Mouse (Mus musculus): ENCODE measurements at regions not wholly inside any gene's neighbourhood (a gene's known extent, or its start where the extent isn't known, plus 50 kb on each side); places are given as distances from the start of the nearest gene placed in this dataset.
A peak's percentile ranks its signal among the peaks of the same experiment; 100 is the strongest.

GRCm38 (mm10) chr9:118387631-118388030, 90.4 kb upstream of the Eomes start:
- WGBS, result 27% methylated on average over 8 of the region's 8 CpGs
- no peak for DNase-seq (ENCODE audit: low spot score)
- Histone ChIP-seq H3K4me1 (ENCODE audit: control insufficient read depth, insufficient read depth, low read length) (no peaks in the 10 kb centered on the region), H3K9ac (ENCODE audit: low read length) (no peak overlapping the region), H3K9me3 (ENCODE audit: control insufficient read depth, low read length) (no peaks in the 10 kb centered on the region), H3K4me2 (ENCODE audit: low read depth, severe bottlenecking) (no peak overlapping the region), H3K27ac (replicated peaks; ENCODE audit: low read depth, low read length) (no peak overlapping the region), H3K36me3 (ENCODE audit: control insufficient read depth, insufficient read depth, low read length) (no peaks in the 10 kb centered on the region), H3K4me3 (ENCODE audit: low read depth, low read length) (no peak overlapping the region), H3K27me3 (ENCODE audit: control insufficient read depth, insufficient read depth, low read length) (peaks cover 18% of the 10 kb centered on the region)
- ATAC-seq (ENCODE audit: insufficient number of reproducible peaks, low FRiP score, low TSS enrichment, low read depth), result no peak

GRCm38 (mm10) chr9:118389481-118390334, 88.3 kb upstream of the Eomes start:
- no peak for ATAC-seq (ENCODE audit: insufficient number of reproducible peaks, low FRiP score, low TSS enrichment, low read depth)
- 3% methylated on average over 27 of the region's 27 CpGs for WGBS

GRCm38 (mm10) chr9:118390679-118391078, 87.3 kb upstream of the Eomes start:
- H3K4me1 ChIP-seq (ENCODE audit: control insufficient read depth, insufficient read depth, low read length), result no peaks in the 10 kb centered on the region
- no peak overlapping the region for H3K4me3 ChIP-seq (ENCODE audit: low read depth, low read length)
- H3K36me3 ChIP-seq (ENCODE audit: control insufficient read depth, insufficient read depth, low read length), result no peaks in the 10 kb centered on the region
- 42% methylated on average over 3 of the region's 3 CpGs for WGBS
- ATAC-seq (ENCODE audit: insufficient number of reproducible peaks, low FRiP score, low TSS enrichment, low read depth), result no peak
- peaks cover 18% of the 10 kb centered on the region for H3K27me3 ChIP-seq (ENCODE audit: control insufficient read depth, insufficient read depth, low read length)
- no peak overlapping the region for H3K9ac ChIP-seq (ENCODE audit: low read length)
- no peak overlapping the region for H3K4me2 ChIP-seq (ENCODE audit: low read depth, severe bottlenecking)
- no peak overlapping the region for H3K27ac ChIP-seq (replicated peaks; ENCODE audit: low read depth, low read length)
- no peaks in the 10 kb centered on the region for H3K9me3 ChIP-seq (ENCODE audit: control insufficient read depth, low read length)
- no peak for DNase-seq (ENCODE audit: low spot score)

More at GRCm38 (mm10) chr9:118389481-118390334, 88.3 kb upstream of the Eomes start:
- peak overlapping the region; percentile 36; the same call in 1 of the 2 replicates for H3K4me2 ChIP-seq (ENCODE audit: low read depth, severe bottlenecking)
- DNase-seq (ENCODE audit: low spot score), result peak; percentile 44
- no peaks in the 10 kb centered on the region for H3K36me3 ChIP-seq (ENCODE audit: control insufficient read depth, insufficient read depth, low read length)
- no peaks in the 10 kb centered on the region for H3K9me3 ChIP-seq (ENCODE audit: control insufficient read depth, low read length)
- H3K9ac ChIP-seq (ENCODE audit: low read length), result no peak overlapping the region
- H3K27ac ChIP-seq (replicated peaks; ENCODE audit: low read depth, low read length), result no peak overlapping the region
- no peak overlapping the region for H3K4me3 ChIP-seq (ENCODE audit: low read depth, low read length)
- H3K27me3 ChIP-seq (ENCODE audit: control insufficient read depth, insufficient read depth, low read length), result peaks cover 18% of the 10 kb centered on the region
- no peaks in the 10 kb centered on the region for H3K4me1 ChIP-seq (ENCODE audit: control insufficient read depth, insufficient read depth, low read length)

GRCm38 (mm10) chr9:118391715-118392114, 86.3 kb upstream of the Eomes start:
- ATAC-seq (ENCODE audit: insufficient number of reproducible peaks, low FRiP score, low TSS enrichment, low read depth), result no peak
- no peak overlapping the region for H3K27ac ChIP-seq (replicated peaks; ENCODE audit: low read depth, low read length)
- 61% methylated on average over 7 of the region's 7 CpGs for WGBS

GRCm38 (mm10) chr9:118392796-118393195, 85.2 kb upstream of the Eomes start:
- H3K27me3 ChIP-seq (ENCODE audit: control insufficient read depth, insufficient read depth, low read length), result peaks cover 18% of the 10 kb centered on the region

More at GRCm38 (mm10) chr9:118391715-118392114, 86.3 kb upstream of the Eomes start:
- Histone ChIP-seq H3K4me1 (ENCODE audit: control insufficient read depth, insufficient read depth, low read length) (no peaks in the 10 kb centered on the region), H3K4me2 (ENCODE audit: low read depth, severe bottlenecking) (no peak overlapping the region), H3K4me3 (ENCODE audit: low read depth, low read length) (no peak overlapping the region), H3K27me3 (ENCODE audit: control insufficient read depth, insufficient read depth, low read length) (peaks cover 18% of the 10 kb centered on the region), H3K9me3 (ENCODE audit: control insufficient read depth, low read length) (no peaks in the 10 kb centered on the region), H3K9ac (ENCODE audit: low read length) (no peak overlapping the region), H3K36me3 (ENCODE audit: control insufficient read depth, insufficient read depth, low read length) (no peaks in the 10 kb centered on the region)
- no peak for DNase-seq (ENCODE audit: low spot score)

GRCm38 (mm10) chr9:118393567-118393966, 84.4 kb upstream of the Eomes start:
- Histone ChIP-seq H3K4me2 (ENCODE audit: low read depth, severe bottlenecking) (no peak overlapping the region), H3K4me1 (ENCODE audit: control insufficient read depth, insufficient read depth, low read length) (no peaks in the 10 kb centered on the region), H3K9me3 (ENCODE audit: control insufficient read depth, low read length) (no peaks in the 10 kb centered on the region), H3K27ac (replicated peaks; ENCODE audit: low read depth, low read length) (no peak overlapping the region), H3K27me3 (ENCODE audit: control insufficient read depth, insufficient read depth, low read length) (peaks cover 12% of the 10 kb centered on the region), H3K36me3 (ENCODE audit: control insufficient read depth, insufficient read depth, low read length) (no peaks in the 10 kb centered on the region), H3K4me3 (ENCODE audit: low read depth, low read length) (no peak overlapping the region), H3K9ac (ENCODE audit: low read length) (no peak overlapping the region)
- 47% methylated on average over 4 of the region's 4 CpGs for WGBS
- ATAC-seq (ENCODE audit: insufficient number of reproducible peaks, low FRiP score, low TSS enrichment, low read depth) (no peak), DNase-seq (ENCODE audit: low spot score) (no peak)

More at GRCm38 (mm10) chr9:118392796-118393195, 85.2 kb upstream of the Eomes start:
- no peak overlapping the region for H3K4me2 ChIP-seq (ENCODE audit: low read depth, severe bottlenecking)
- no peaks in the 10 kb centered on the region for H3K4me1 ChIP-seq (ENCODE audit: control insufficient read depth, insufficient read depth, low read length)
- no peaks in the 10 kb centered on the region for H3K36me3 ChIP-seq (ENCODE audit: control insufficient read depth, insufficient read depth, low read length)
- WGBS, result 91% methylated on average over 1 of the region's 1 CpGs
- H3K9ac ChIP-seq (ENCODE audit: low read length), result no peak overlapping the region
- no peak overlapping the region for H3K27ac ChIP-seq (replicated peaks; ENCODE audit: low read depth, low read length)
- H3K9me3 ChIP-seq (ENCODE audit: control insufficient read depth, low read length), result no peaks in the 10 kb centered on the region
- H3K4me3 ChIP-seq (ENCODE audit: low read depth, low read length), result no peak overlapping the region
- no peak for ATAC-seq (ENCODE audit: insufficient number of reproducible peaks, low FRiP score, low TSS enrichment, low read depth)
- no peak for DNase-seq (ENCODE audit: low spot score)

- no peaks in the 10 kb centered on the region for H3K36me3 ChIP-seq (ENCODE audit: control insufficient read depth, insufficient read depth, low read length)
- H3K4me2 ChIP-seq (ENCODE audit: low read depth, severe bottlenecking), result no peak overlapping the region
- no peak overlapping the region for H3K4me3 ChIP-seq (ENCODE audit: low read depth, low read length)
- H3K27me3 ChIP-seq (ENCODE audit: control insufficient read depth, insufficient read depth, low read length), result no peaks in the 10 kb centered on the region
- ATAC-seq (ENCODE audit: insufficient number of reproducible peaks, low FRiP score, low TSS enrichment, low read depth) (no peak), DNase-seq (ENCODE audit: low spot score) (no peak)
- H3K27ac ChIP-seq (replicated peaks; ENCODE audit: low read depth, low read length), result no peak overlapping the region
- H3K9me3 ChIP-seq (ENCODE audit: control insufficient read depth, low read length), result no peaks in the 10 kb centered on the region
- no peak overlapping the region for H3K9ac ChIP-seq (ENCODE audit: low read length)
- 78% methylated on average over 2 of the region's 2 CpGs for WGBS
- no peaks in the 10 kb centered on the region for H3K4me1 ChIP-seq (ENCODE audit: control insufficient read depth, insufficient read depth, low read length)
These were observed 81.5 kb upstream of the Eomes start for GRCm38 (mm10) chr9:118396425-118397053.

- Histone ChIP-seq H3K4me3 (ENCODE audit: low read depth, low read length) (no peak overlapping the region), H3K36me3 (ENCODE audit: control insufficient read depth, insufficient read depth, low read length) (no peaks in the 10 kb centered on the region), H3K4me1 (ENCODE audit: control insufficient read depth, insufficient read depth, low read length) (no peaks in the 10 kb centered on the region), H3K4me2 (ENCODE audit: low read depth, severe bottlenecking) (no peak overlapping the region), H3K27me3 (ENCODE audit: control insufficient read depth, insufficient read depth, low read length) (no peaks in the 10 kb centered on the region), H3K9me3 (ENCODE audit: control insufficient read depth, low read length) (no peaks in the 10 kb centered on the region), H3K27ac (replicated peaks; ENCODE audit: low read depth, low read length) (no peak overlapping the region), H3K9ac (ENCODE audit: low read length) (no peak overlapping the region)
- DNase-seq (ENCODE audit: low spot score) (no peak), ATAC-seq (ENCODE audit: insufficient number of reproducible peaks, low FRiP score, low TSS enrichment, low read depth) (no peak)
- WGBS, result 59% methylated on average over 3 of the region's 3 CpGs
These were observed 77.5 kb upstream of the Eomes start for GRCm38 (mm10) chr9:118400520-118400919.

All from limb, embryonic 11.5 days (tissue).